Mouse (Mus musculus): ENCODE results near the gene Mob1b.

GRCm38 (mm10) chr5:88806278-88806677 is 85.6 kb downstream of the Mob1b start:
- no peak for TF ChIP-seq CTCF (IDR thresholded peaks at IDR 0.05 in 2 of 3, conservative IDR thresholded peaks at IDR 0.05 in 1 of 3; ENCODE audit: control insufficient read depth in 1 of 3, insufficient read depth in 1 of 3, low read depth in 2 of 3, low read length in 3 of 3, poor library complexity in 1 of 3, severe bottlenecking in 1 of 3)
- no peak for TF ChIP-seq POLR2A (IDR thresholded peaks at IDR 0.05; ENCODE audit: control insufficient read depth in 1 of 2, insufficient read depth in 1 of 2, low read depth in 1 of 2, low read length in 2 of 2, poor library complexity in 1 of 2)
- no peak for TF ChIP-seq MXI1 (IDR thresholded peaks at IDR 0.05; ENCODE audit: low read depth, low read length)
- TF ChIP-seq POLR2AphosphoS5 (IDR thresholded peaks at IDR 0.05; ENCODE audit: borderline replicate concordance, low read depth, low read length), result no peak

Data from MEL (cell line).